Mouse (Mus musculus) cerebellum, adult 9-11 months (tissue): ENCODE results near the gene Sidt2.

Experiments
- DNase-seq: peaks from one replicate; pipeline ENCODE4 v3.0.0; 2022

The Sidt2 gene

DNA sequence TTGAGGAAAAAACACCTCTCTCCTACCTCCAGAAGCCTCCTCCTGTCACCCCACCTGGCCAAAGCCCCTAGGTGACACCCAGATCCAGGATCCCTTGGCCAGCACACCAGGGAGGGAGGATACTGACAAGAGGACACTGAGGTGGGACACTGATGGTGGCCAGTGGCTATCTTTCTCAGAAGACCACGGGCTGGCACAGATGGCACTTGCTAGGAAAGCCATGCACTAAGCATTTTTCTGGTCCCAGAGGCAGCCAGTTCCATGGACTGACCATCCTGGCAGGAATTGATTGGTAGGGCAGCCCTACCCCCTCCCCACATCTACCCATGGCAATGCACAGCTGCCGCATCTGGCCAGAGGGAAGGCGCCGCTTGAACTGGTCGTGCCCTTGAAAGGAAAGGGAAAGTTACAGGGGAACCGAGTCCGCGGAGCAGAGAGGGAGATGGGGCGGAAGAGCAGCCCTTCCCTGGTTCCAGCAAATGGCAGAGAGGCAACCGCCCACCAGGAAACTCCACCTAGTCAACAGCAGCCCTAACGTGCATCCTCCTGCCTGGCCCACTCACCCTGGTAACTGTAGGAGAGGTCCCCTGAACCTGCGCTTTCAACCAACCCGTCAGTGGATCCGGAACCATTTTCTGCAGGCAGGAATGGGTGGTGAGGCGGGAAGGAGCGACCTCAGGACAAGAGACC lies 8.7 kb downstream of the Sidt2 start:
- no peak for DNase-seq

GRCm38 (mm10) chr9:45945721-45946120 lies 9.3 kb downstream of the Sidt2 start:
- DNase-seq = peak; percentile 77

DNA sequence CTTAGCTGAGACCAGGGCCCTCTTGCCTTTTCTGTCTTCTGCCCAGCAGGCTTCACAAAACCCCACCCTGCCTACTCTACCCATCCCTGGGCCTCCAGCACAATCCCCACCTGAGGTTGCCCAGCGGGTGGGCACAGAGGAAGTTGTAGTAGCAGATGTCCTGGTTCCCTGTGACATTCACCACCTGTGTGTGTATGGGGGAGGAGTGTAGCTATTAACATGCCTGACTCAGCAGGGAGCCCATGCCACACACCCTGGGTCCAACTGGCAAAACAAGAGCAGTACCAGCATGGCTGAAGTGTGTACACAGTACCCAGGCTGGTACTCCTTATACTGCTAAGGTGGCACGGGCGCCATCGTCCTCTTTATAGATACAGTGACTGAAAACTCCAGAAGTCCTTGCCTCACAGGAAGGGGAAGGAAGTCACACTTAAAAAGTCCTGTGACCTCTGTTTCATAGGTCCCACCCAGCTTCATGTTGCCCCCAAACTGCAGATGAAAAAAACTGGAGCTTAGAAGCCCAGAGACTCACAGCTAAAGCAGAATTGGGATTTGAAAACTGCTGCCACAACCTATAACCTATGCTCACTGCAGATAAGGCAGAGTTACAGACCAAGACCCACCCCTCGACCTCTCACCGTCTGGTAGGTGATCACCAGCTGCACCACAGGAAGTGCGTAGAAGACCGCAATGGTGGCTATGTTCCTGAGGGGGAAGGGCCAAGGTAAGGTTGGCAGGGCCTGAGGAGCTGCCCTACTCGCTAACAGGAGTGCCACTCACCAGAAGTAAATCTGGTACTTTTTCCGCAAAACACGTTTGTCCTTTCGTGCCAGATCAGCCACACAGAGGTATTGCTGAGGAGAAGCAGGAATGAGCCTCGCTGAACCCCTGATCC lies 10.3 kb downstream of the Sidt2 start:
- peak; percentile 79 for DNase-seq

DNA sequence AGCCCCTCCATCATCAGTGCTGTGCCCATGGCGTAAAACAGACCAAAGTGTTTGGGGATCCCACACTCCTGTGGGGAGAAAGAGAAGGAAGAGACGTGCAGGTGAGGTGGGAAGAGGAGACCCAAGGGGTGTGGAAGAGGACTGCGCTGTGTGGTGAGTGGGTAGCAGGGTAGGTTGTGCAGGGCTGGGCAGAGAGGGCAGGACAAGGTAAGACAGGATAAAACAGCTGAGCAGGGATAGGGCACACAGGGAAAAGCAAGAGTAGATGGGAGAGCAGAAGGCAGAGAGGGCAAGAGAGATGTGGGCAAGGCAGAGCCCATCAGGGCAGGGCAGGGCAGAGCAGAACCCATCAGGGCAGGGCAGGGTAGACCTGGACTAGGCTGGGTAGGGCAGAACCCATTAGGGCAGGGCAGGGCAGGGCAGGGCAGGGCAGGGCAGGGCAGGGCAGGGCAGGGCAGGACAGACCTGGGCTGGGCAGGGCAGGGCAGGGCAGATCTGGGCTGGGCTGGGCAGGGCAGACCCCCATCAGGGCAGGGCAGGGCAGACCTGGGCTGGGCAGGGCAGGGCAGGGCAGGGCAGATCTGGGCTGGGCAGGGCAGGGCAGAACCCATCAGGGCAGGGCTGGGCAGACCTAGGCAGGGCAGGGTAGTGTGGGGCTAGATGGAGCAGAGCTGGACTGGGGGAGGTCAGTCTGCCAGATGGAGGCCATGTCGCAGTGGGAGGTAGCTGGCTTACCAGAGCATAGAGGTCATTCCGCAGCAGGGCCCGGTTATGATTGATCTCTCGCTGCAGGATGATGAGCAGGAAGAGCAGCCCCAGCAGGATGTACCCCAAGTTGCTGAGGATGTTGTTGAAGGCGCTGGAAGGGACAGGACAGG lies 11.2 kb downstream of the Sidt2 start:
- no peak for DNase-seq

GRCm38 (mm10) chr9:45942916-45943315 lies 12.1 kb downstream of the Sidt2 start:
- no peak for DNase-seq

- DNase-seq = no peak
These were observed 12.6 kb downstream of the Sidt2 start for GRCm38 (mm10) chr9:45942464-45942863.

GRCm38 (mm10) chr9:45941329-45941888 lies 13.6 kb downstream of the Sidt2 start:
- DNase-seq = peak; percentile 69

- no peak for DNase-seq
These were observed 15.3 kb downstream of the Sidt2 start for GRCm38 (mm10) chr9:45939794-45940193.

- peak; percentile 48 for DNase-seq
These were observed 16.0 kb downstream of the Sidt2 start for GRCm38 (mm10) chr9:45938952-45939637.

GRCm38 (mm10) chr9:45938088-45938487 lies 17.0 kb downstream of the Sidt2 start:
- peak; percentile 45 for DNase-seq

DNA sequence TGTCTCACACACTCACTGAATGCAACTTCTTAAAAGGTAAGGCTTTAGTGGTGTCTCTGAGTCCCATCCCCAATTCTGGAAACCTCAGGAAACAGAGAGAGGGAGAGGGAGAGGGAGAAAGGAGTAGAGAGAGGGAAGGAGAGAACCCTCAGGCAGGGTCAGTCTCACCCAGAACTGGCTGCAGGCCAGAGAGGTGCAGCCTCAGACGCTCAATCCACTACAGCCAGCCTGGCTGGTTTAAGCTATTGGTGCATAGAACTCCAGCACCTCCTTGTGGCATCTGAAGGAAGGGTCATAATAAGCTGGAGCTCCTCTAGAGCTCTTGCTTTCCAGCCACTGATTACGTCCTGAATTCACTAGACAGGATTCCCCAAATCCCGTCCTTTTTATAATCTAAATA lies 18.2 kb downstream of the Sidt2 start:
- DNase-seq = peak; percentile 73

- DNase-seq = no peak
These were observed 19.3 kb downstream of the Sidt2 start, which contains the start of gene Tagln for GRCm38 (mm10) chr9:45935628-45936210. Gene Tagln, minus strand, starts transcription at chr9:45936058.

DNA sequence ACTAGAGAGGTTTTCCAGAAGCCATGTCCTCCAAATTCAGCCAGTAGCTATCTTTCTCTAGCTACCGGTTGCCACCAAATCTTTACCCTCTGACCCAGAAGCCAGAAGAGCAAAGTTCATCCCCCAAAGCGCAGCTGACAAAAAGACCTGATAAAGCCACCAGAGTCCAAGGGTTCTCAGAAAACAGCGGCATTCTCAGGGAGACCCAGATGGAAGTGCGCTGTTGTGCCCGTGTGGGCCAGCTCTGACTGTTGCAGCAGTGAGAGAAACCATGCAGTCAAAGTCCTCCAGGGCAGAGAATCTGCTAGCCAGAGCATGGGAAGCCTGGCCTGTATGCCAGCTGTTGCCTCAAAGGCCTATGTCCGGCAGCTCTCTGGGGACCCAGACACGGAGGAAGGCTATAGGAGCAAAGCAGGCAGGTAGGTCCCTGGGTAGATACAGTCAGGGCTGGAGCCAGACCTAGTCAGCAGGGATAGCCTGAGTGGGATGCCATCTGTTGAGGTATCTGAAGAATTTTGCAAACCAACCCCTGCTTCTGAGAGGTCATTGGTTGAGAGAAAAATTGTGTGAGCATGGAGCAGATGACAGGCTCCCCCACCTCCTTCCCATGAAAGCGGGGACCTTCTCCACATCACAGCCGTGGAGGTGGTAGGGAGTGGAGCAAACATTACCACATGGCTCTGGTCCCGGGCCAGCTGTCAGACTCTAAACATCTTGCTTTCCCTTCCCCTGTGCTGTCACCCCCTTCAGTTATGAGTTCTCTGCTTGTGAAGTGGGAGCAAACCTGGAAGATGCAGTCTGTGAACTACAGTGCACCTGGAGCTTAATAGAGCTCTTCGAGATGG lies 22.3 kb downstream of the Sidt2 start:
- DNase-seq = no peak

- no peak for DNase-seq
These were observed 23.1 kb downstream of the Sidt2 start for GRCm38 (mm10) chr9:45931958-45932357.

- no peak for DNase-seq
These were observed 25.8 kb downstream of the Sidt2 start for GRCm38 (mm10) chr9:45929285-45929684.

DNA sequence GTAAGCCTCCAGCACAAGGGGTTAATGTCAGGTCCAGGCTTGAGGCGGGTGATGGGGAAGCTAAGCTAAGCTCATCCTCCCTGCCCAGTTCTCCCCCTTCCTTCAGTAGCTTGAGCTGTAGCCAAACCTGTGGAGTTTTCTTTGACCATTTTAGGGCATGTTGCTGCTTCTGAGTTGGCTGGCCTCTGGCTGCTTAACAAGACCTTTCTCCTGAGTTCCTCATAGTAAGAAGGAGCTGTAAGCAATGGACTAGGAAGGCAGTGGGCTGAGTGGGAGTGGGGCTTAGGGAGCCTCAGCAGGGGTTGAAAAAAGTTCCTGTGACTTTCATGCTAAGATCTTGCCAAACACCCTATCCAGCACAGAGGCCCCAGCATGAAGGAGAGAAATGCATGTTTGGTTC lies 35.2 kb downstream of the Sidt2 start:
- DNase-seq = no peak

- peak; percentile 53 for DNase-seq
These were observed 37.8 kb downstream of the Sidt2 start for GRCm38 (mm10) chr9:45917041-45917934.

DNA sequence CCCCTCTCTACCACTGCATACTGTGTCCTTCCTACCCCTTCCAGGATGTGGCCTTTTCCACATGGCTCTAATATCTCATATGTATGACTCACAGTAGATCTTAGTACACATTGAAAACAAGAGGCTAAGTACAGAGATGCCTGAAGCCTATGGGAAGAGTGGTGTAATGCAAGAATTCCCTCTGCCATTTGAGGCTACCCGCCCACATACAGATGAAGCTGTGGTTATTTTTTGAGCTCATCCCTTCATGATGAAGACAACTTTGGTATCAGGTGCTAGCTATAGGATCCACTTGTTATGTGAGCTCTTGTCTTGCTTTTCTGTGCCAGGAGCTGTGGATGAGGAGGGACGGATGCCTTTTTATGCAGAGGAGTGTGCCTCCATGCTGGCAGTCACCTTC lies 39.4 kb downstream of the Sidt2 start:
- no peak for DNase-seq

DNA sequence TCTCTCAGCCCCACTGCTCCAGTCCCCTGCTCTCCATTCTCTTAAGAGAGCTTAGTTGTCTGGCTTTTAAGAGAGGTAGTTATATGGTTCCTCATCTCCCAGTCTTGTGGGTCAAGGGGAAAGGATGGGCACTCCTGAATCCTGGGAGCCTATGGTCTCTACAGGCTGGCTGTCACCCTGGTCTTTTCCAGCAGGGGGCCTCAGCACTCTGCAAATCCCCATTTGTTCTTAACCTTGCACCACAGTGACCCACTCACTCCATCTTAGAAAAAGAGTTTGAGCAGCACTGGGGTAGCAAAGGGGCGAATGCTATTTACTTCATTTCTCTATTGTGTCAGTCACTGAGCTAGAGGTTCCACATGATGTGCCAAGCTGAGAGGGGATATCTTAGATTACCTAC lies 43.4 kb downstream of the Sidt2 start:
- no peak for DNase-seq

DNA sequence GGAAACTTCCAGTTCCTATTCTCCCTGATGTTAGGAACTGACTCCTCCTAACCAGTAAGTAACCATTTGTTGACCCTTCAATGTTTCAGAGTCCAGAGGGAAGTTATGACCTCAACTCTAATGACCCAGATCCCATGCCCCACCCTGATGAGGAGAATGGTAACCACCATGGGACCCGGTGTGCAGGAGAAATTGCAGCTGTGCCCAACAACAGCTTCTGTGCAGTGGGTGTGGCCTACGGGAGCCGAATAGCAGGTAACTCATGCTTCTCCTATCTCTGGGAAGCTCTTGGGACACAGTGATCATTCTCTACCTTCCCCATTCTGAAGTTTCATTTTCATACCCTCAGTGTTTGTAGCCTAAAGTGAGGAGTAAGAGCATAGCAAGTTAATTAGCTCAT lies 44.1 kb downstream of the Sidt2 start:
- no peak for DNase-seq
